Mouse (Mus musculus) embryonic facial prominence, embryonic 14.5 days (tissue): Measurements from ENCODE around the gene Eif5a2. TPM values are rescaled to one million over a fixed set of nuclear protein-coding genes. Genes with fewer than 3 reads are reported as not detected.

ENCODE experiments used
- ATAC-seq: fragments of 200-750 bp; cut with Nextera tagmentation; 2 replicates; pipeline ENCODE4 v1.8.0; 2017; ENCODE audit warnings: low read depth, moderate number of reproducible peaks, moderate TSS enrichment
- DNase-seq: peaks from one replicate; pipeline ENCODE4 v3.0.0-alpha.2; 2015; ENCODE audit warnings: low spot score
- H3K27ac ChIP-seq: fragments of 300-500 bp; sonication (generic); replicated peaks from 2 replicates; pipeline ENCODE4 v1.5.1; 2014; ENCODE audit warnings: low read depth, mild to moderate bottlenecking, low read length, moderate library complexity
- H3K27me3 ChIP-seq: fragments of 300-500 bp; sonication (generic); replicated peaks from 2 replicates; pipeline ENCODE4 v1.6.1; 2014; ENCODE audit warnings: low read length; ENCODE audit not compliant: control insufficient read depth, insufficient read depth
- H3K36me3 ChIP-seq: fragments of 300-500 bp; sonication (generic); 2 replicates; pipeline ENCODE4 v1.6.1; 2014; ENCODE audit warnings: low read length, mixed read lengths; ENCODE audit not compliant: control insufficient read depth, insufficient read depth
- H3K4me1 ChIP-seq: fragments of 300-500 bp; sonication (generic); 2 replicates; pipeline ENCODE4 v1.6.1; 2014; ENCODE audit warnings: antibody characterized with exemption, low read length; ENCODE audit not compliant: control insufficient read depth, insufficient read depth
- H3K4me2 ChIP-seq: fragments of 300-500 bp; sonication (generic); 2 replicates; pipeline ENCODE4 v1.6.1; 2014; ENCODE audit warnings: low read depth, mild to moderate bottlenecking, low read length, moderate library complexity, mixed read lengths
- H3K4me3 ChIP-seq: fragments of 300-500 bp; sonication (generic); 2 replicates; pipeline ENCODE4 v1.5.1; 2014; ENCODE audit warnings: low read depth, mild to moderate bottlenecking, low read length
- H3K9ac ChIP-seq: fragments of 300-500 bp; sonication (generic); 2 replicates; pipeline ENCODE4 v1.6.1; 2014; ENCODE audit warnings: low read depth, mild to moderate bottlenecking, low read length, moderate library complexity, mixed read lengths
- H3K9me3 ChIP-seq: fragments of 300-500 bp; sonication (generic); 2 replicates; pipeline ENCODE4 v1.6.1; 2016; ENCODE audit warnings: low read length; ENCODE audit not compliant: control insufficient read depth
- WGBS: fragments of 180-500 bp; shearing (Covaris S2); extraction: QIAGEN DNeasy Blood & Tissue Kit; methylation state at CpG from one replicate; pipeline ENCODE4 v1.1.7; 2014; 5-methylcytosine and 5-hydroxymethylcytosine counted together
- polyA plus RNA-seq: library from polyadenylated mRNA; unstranded; fragments of >200 nt; fragmentation: Nextera tagmentation; extraction: Ambion mirVana; gene quantifications from 2 replicates; pipeline ENCODE4 v1.2.1, GENCODE M21; 2014

Gene Eif5a2
- 10.4 and 11.7 TPM in 2 replicates for polyA plus RNA-seq

DNA sequence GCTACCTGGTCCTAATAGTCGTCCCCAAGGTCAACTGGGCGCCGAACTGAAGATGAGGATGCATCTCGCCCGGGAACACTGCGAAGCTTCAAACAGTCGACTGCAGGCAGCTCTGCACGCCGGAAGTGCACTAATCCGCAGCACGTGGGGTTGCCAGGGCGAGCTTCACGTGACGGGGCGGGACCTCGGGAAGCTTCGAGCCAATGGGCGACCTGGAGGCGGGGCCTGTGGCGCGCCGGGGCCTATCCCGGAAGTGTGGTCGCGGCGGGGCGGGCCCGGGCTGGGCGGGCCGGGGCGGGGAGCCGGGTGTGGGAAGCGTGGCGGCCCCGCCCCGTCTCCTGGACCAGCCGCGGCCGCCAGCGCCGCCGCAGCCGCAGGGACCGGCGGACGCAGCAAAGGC, at the start of gene Eif5a2:
Gene Eif5a2, plus strand, starts transcription at position 283 of the 400 bp plus-strand sequence.
- WGBS = 5% methylated on average over 11 of the region's 46 CpGs
- peak; percentile 97 for DNase-seq
- peak within 1 kb of the TSS; percentile 82 for H3K4me3 ChIP-seq
- peaks cover 10% of the 10 kb centered on the region; the same call in 1 of the 2 replicates for H3K4me1 ChIP-seq
- peak; percentile 99 for ATAC-seq
- no peak within 1 kb of the TSS for H3K27ac ChIP-seq
- peak within 1 kb of the TSS; percentile 96 for H3K4me2 ChIP-seq
- H3K27me3 ChIP-seq = no peaks in the 10 kb centered on the region
- no peaks in the 10 kb centered on the region for H3K9me3 ChIP-seq
- peak within 1 kb of the TSS; percentile 78 for H3K9ac ChIP-seq
- no peaks in the 10 kb centered on the region for H3K36me3 ChIP-seq

DNA sequence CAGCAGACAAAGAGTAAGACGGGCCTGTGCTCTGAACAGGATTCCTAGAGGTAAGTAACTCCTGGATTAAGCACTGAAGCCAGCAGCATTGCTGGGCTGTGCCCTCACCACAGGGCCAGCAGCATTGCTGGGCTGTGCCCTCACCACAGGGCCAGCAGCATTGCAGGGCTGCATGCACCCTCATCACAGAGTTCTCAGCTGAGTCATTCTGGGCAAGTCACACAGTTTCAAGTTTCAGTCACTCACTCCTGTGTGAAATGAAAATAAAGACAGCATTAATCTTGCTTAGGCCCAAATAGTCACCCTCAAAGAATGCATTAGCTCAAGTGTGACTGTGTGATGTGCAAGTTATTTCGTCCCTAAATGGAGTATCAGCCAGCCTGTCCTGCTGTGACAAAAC, 46.4 kb upstream of the Eif5a2 start:
- WGBS = 64% methylated on average over 2 of the region's 2 CpGs
- DNase-seq = peak; percentile 10
- ATAC-seq = peak; percentile 63; the same call in 1 of the 2 replicates
- no peaks in the 10 kb centered on the region for H3K36me3 ChIP-seq
- H3K27me3 ChIP-seq = no peaks in the 10 kb centered on the region
- no peak overlapping the region for H3K4me3 ChIP-seq
- no peak overlapping the region for H3K4me2 ChIP-seq
- no peaks in the 10 kb centered on the region for H3K9me3 ChIP-seq
- H3K4me1 ChIP-seq = no peaks in the 10 kb centered on the region
- H3K9ac ChIP-seq = no peak overlapping the region
- no peak overlapping the region for H3K27ac ChIP-seq

DNA sequence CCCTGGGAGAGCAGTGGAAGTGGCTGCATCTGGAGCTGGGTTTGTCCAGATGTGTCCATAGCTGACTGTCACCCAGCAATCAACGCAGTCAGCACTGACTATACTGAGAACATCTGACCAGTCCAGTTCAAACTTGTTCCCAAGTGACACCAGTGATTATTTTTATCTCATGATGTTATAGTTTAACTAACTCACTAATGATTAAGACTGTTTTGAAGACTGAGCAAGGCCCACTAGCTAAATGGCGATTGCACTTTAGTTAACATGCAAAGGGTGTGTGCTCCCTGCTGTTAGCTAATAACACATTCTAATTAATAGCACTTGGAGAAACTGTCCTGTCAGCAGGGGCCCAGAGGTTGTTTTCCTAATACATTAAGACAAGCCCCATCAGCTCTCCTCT, 44.1 kb upstream of the Eif5a2 start:
- WGBS = 43% methylated on average over 2 of the region's 2 CpGs
- no peak for ATAC-seq

DNA sequence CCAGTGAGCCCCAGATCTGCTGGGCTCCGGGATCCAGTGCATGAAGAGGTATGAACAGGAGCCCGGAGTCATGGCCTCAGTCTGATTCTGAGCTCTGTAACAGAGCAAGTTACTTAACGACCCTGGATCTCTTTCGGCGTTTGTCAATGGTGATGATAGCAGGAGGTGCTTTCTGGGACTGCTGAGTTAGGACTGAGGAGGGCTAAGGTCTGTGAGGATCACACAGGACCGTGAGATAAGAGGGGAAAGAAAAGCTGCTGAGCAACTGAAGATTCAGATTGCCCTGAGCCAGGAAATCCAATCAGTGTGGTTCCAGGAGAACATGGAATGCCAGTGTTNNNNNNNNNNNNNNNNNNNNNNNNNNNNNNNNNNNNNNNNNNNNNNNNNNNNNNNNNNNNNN, 40.7 kb upstream of the Eif5a2 start:
- Histone ChIP-seq H3K36me3 (no peaks in the 10 kb centered on the region), H3K9me3 (no peaks in the 10 kb centered on the region), H3K27ac (no peak overlapping the region), H3K4me3 (no peak overlapping the region), H3K4me1 (no peaks in the 10 kb centered on the region), H3K27me3 (no peaks in the 10 kb centered on the region), H3K4me2 (no peak overlapping the region), H3K9ac (no peak overlapping the region)
- DNase-seq (no peak), ATAC-seq (no peak)
- 33% methylated on average over 6 of the region's 6 CpGs for WGBS

More for the DNA sequence above, 44.1 kb upstream of the Eif5a2 start:
- Histone ChIP-seq H3K36me3 (no peaks in the 10 kb centered on the region), H3K4me3 (no peak overlapping the region), H3K27me3 (no peaks in the 10 kb centered on the region), H3K27ac (no peak overlapping the region), H3K4me1 (no peaks in the 10 kb centered on the region), H3K4me2 (no peak overlapping the region), H3K9ac (no peak overlapping the region), H3K9me3 (no peaks in the 10 kb centered on the region)
- DNase-seq = no peak

DNA sequence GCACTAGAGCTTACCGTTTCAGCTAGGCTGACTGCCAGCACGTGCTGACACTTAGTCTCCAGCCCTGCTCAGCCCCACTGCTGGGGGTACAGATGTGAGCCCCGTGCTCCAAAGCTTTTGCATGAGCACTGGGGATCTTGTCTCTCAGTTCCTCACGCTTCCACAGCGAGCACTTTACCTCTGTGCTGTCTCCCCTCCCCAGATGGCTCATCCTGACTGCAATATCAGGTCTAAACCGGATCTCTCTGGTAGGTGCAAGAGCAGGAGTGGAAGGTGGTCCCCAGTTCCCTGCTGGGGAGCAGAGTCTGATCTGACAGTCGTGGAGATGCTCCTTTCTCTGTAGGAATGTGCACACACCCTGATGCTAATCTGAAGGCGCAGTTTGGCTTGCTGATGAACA, 37.8 kb upstream of the Eif5a2 start:
- Histone ChIP-seq H3K4me3 (no peak overlapping the region), H3K27ac (no peak overlapping the region), H3K27me3 (no peaks in the 10 kb centered on the region), H3K4me2 (no peak overlapping the region), H3K4me1 (no peaks in the 10 kb centered on the region), H3K9me3 (no peaks in the 10 kb centered on the region), H3K36me3 (no peaks in the 10 kb centered on the region), H3K9ac (no peak overlapping the region)
- ATAC-seq (no peak), DNase-seq (peak; percentile 16)
- 41% methylated on average over 8 of the region's 8 CpGs for WGBS

DNA sequence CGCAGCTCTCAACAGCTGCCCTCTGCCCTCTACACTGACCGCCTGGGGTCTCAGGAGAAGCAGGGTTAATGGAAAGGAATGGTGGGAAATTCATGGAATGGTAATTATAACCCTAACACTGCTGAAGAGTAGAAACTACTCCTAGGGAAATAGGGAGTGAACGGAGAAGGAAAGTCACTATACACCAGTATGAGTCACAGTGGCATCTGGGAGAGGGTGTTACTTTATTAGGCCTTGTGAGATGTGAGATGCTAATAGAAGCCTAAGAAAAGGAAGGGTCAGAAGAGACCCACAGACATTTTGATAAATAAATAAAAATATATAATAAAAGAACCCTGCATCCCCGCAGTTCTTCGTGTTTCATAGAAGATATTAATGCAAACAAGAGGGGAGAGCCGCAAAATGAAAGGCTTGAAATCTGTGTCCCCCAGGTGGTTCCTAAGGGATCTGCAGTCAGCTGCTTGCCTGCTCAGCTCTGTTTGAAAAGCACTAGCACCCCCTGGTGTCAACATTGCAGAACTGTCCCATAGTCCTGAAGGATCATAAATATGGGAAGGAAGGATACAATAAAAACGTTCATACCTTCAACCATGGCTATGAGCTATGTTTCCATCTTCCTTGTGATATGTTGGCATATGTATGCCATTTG, 35.1 kb upstream of the Eif5a2 start:
- ATAC-seq (peak; percentile 85), DNase-seq (peak; percentile 92)
- no peak overlapping the region for H3K9ac ChIP-seq
- H3K27ac ChIP-seq = no peak overlapping the region
- no peaks in the 10 kb centered on the region for H3K4me1 ChIP-seq
- no peak overlapping the region for H3K4me3 ChIP-seq
- no peak overlapping the region for H3K4me2 ChIP-seq
- 31% methylated on average over 7 of the region's 7 CpGs for WGBS
- no peaks in the 10 kb centered on the region for H3K36me3 ChIP-seq
- H3K27me3 ChIP-seq = no peaks in the 10 kb centered on the region
- H3K9me3 ChIP-seq = no peaks in the 10 kb centered on the region

DNA sequence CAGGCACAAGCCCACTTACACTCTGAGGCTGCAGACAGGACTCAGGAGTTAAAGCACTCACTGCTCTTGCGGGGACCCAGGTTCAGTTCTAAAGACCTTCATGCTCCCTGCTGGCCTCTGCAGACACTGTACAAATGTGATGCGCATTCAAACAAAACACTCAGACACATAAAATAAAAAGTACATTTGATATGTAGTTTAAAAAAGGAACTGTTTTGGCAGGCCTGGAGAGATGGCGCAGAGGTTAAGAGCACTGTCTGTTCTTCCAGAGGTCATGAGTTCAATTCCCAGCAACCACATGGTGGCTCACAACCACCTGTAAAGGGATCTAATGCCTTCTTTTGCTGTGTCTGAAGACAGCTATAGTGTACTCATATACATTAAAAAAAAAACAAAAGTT, 32.9 kb upstream of the Eif5a2 start:
- Histone ChIP-seq H3K27me3 (no peaks in the 10 kb centered on the region), H3K4me2 (no peak overlapping the region), H3K9ac (no peak overlapping the region), H3K27ac (no peak overlapping the region), H3K4me3 (no peak overlapping the region), H3K4me1 (no peaks in the 10 kb centered on the region), H3K36me3 (no peaks in the 10 kb centered on the region), H3K9me3 (no peaks in the 10 kb centered on the region)
- 92% methylated on average over 3 of the region's 3 CpGs for WGBS
- DNase-seq = no peak
- ATAC-seq = no peak

DNA sequence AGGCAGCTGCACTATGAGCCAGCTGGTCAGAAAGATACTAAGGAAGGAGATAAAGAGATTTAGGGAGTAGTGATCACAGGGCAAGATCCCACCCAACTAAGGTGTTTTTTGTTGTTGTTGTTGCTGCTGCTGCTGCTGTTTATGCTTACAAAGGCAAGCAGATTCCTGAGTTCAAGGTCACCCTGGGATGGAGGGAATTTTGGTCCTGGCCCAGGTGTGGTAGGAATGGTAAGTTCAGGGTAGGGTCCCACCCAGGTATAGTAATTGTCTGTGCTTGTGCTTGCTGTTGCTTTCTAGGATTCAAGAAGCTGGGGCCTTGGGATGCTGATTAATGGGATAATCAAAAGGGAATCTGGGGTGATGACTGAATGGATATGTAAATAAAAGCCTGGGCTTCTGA, 32.1 kb upstream of the Eif5a2 start:
- H3K4me3 ChIP-seq = no peak overlapping the region
- H3K27me3 ChIP-seq = no peaks in the 10 kb centered on the region
- no peak for DNase-seq
- no peaks in the 10 kb centered on the region for H3K9me3 ChIP-seq
- H3K4me1 ChIP-seq = no peaks in the 10 kb centered on the region
- no peak overlapping the region for H3K4me2 ChIP-seq
- H3K36me3 ChIP-seq = no peaks in the 10 kb centered on the region
- no peak for ATAC-seq
- no peak overlapping the region for H3K9ac ChIP-seq
- no peak overlapping the region for H3K27ac ChIP-seq

DNA sequence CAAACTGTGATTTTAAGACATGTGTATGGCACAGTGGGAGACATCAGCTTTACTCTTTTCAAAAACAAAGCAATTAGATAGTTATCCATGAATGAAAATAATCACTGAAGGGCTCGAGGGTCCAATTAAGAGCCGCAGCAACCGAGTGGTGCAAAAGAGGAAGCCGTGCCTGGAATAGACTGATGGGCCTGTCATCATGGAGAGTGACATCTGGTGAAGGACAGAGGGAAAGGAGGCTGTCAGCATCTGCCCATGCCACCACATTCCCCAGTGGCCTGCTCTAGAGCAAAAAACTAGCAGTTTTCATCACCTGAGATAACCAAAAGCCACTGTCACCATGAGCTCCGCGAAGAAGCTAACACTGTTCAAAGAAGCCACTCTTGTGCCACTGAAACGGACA, 25.6 kb upstream of the Eif5a2 start:
- WGBS = 67% methylated on average over 7 of the region's 7 CpGs
- no peak for DNase-seq
- Histone ChIP-seq H3K27ac (no peak overlapping the region), H3K4me3 (no peak overlapping the region), H3K9ac (no peak overlapping the region), H3K27me3 (no peaks in the 10 kb centered on the region), H3K36me3 (no peaks in the 10 kb centered on the region), H3K9me3 (no peaks in the 10 kb centered on the region), H3K4me2 (no peak overlapping the region), H3K4me1 (no peaks in the 10 kb centered on the region)
- ATAC-seq = peak; percentile 41; the same call in 1 of the 2 replicates
